Mouse (Mus musculus) stomach, embryonic 14.5 days (tissue): ENCODE results near the gene Git1. TPM values are rescaled to one million over a fixed set of nuclear protein-coding genes. Genes with fewer than 3 reads are reported as not detected.

Experiments
- ATAC-seq: fragments of 200-750 bp; cut with Nextera tagmentation; 2 replicates; pipeline ENCODE4 v1.8.0; 2017; ENCODE audit warnings: low read depth, moderate TSS enrichment; ENCODE audit not compliant: insufficient number of reproducible peaks, insufficient read depth, low FRiP score
- H3K27ac ChIP-seq: fragments of 300-500 bp; sonication (generic); 2 replicates; pipeline ENCODE4 v1.5.1; 2014; ENCODE audit warnings: mild to moderate bottlenecking, low read length, moderate library complexity, mixed read lengths
- H3K27me3 ChIP-seq: fragments of 300-500 bp; sonication (generic); 2 replicates; pipeline ENCODE4 v1.6.1; 2014; ENCODE audit warnings: low read length, control low read depth, mixed read lengths; ENCODE audit not compliant: control insufficient read depth, insufficient read depth
- H3K36me3 ChIP-seq: fragments of 300-500 bp; sonication (generic); 2 replicates; pipeline ENCODE4 v1.6.1; 2014; ENCODE audit warnings: mild to moderate bottlenecking, control low read depth, low read length, moderate library complexity, mixed read lengths; ENCODE audit not compliant: control insufficient read depth, insufficient read depth
- H3K4me1 ChIP-seq: fragments of 300-500 bp; sonication (generic); 2 replicates; pipeline ENCODE4 v1.6.1; 2014; ENCODE audit warnings: low read length, control low read depth, mixed read lengths; ENCODE audit not compliant: control insufficient read depth, insufficient read depth
- H3K4me2 ChIP-seq: fragments of 300-500 bp; sonication (generic); replicated peaks from 2 replicates; pipeline ENCODE4 v1.6.1; 2014; ENCODE audit warnings: low read depth, low read length, control low read depth
- H3K4me3 ChIP-seq: fragments of 300-500 bp; sonication (generic); 2 replicates; pipeline ENCODE4 v1.5.1; 2014; ENCODE audit warnings: low read depth, low read length, control low read depth
- H3K9ac ChIP-seq: fragments of 300-500 bp; sonication (generic); replicated peaks from 2 replicates; pipeline ENCODE4 v1.6.1; 2014; ENCODE audit warnings: low read depth, mild to moderate bottlenecking, control low read depth, low read length, moderate library complexity, mixed read lengths
- H3K9me3 ChIP-seq: fragments of 300-500 bp; sonication (generic); 2 replicates; pipeline ENCODE4 v1.6.1; 2016; ENCODE audit warnings: low read depth, low read length, control low read depth; ENCODE audit not compliant: control insufficient read depth
- WGBS: fragments of 180-500 bp; shearing (Covaris S2); extraction: QIAGEN DNeasy Blood & Tissue Kit; methylation state at CpG from one replicate; pipeline ENCODE4 v1.1.7; 2014; 5-methylcytosine and 5-hydroxymethylcytosine counted together
- polyA plus RNA-seq: library from polyadenylated mRNA; unstranded; fragments of >200 nt; fragmentation: Nextera tagmentation; extraction: Ambion mirVana; gene quantifications from 2 replicates; pipeline ENCODE4 v1.2.1, GENCODE M21; 2014

The Git1 gene
- polyA plus RNA-seq, 1 experiment from 2014 or later, result 18.1 TPM

GRCm38 (mm10) chr11:77529644-77530043, 36.3 kb downstream of the Git1 start:
- Histone ChIP-seq H3K9ac (no peak overlapping the region), H3K4me2 (no peak overlapping the region), H3K4me3 (no peak overlapping the region), H3K27ac (no peak overlapping the region), H3K9me3 (no peaks in the 10 kb centered on the region), H3K27me3 (no peaks in the 10 kb centered on the region), H3K36me3 (0 out of 2 replicates have a peak, but pooled peaks cover 3% of the 10 kb centered on the region), H3K4me1 (no peaks in the 10 kb centered on the region)
- no peak for ATAC-seq
- WGBS, result 78% methylated on average over 3 of the region's 3 CpGs

GRCm38 (mm10) chr11:77530862-77531261, 37.5 kb downstream of the Git1 start:
- Histone ChIP-seq H3K9ac (no peak overlapping the region), H3K36me3 (peaks cover 5% of the 10 kb centered on the region; the same call in 1 of the 2 replicates), H3K9me3 (no peaks in the 10 kb centered on the region), H3K27me3 (no peaks in the 10 kb centered on the region), H3K27ac (no peak overlapping the region), H3K4me2 (no peak overlapping the region), H3K4me1 (no peaks in the 10 kb centered on the region), H3K4me3 (no peak overlapping the region)
- no peak for ATAC-seq
- WGBS, result 89% methylated on average over 2 of the region's 2 CpGs

GRCm38 (mm10) chr11:77532202-77532846, 39.0 kb downstream of the Git1 start:
- no peak overlapping the region for H3K9ac ChIP-seq
- H3K4me1 ChIP-seq, result no peaks in the 10 kb centered on the region
- no peak overlapping the region for H3K27ac ChIP-seq
- peaks cover 14% of the 10 kb centered on the region for H3K36me3 ChIP-seq
- no peaks in the 10 kb centered on the region for H3K9me3 ChIP-seq
- no peak overlapping the region for H3K4me3 ChIP-seq
- no peaks in the 10 kb centered on the region for H3K27me3 ChIP-seq
- ATAC-seq, result no peak
- WGBS, result 88% methylated on average over 4 of the region's 4 CpGs
- H3K4me2 ChIP-seq, result no peak overlapping the region

GRCm38 (mm10) chr11:77545261-77545660, 51.9 kb downstream of the Git1 start:
- peaks cover 60% of the 10 kb centered on the region for H3K36me3 ChIP-seq
- H3K27me3 ChIP-seq, result no peaks in the 10 kb centered on the region
- no peak for ATAC-seq
- H3K4me2 ChIP-seq, result no peak overlapping the region
- H3K27ac ChIP-seq, result no peak overlapping the region
- WGBS, result 93% methylated on average over 7 of the region's 7 CpGs
- H3K4me3 ChIP-seq, result no peak overlapping the region
- no peak overlapping the region for H3K9ac ChIP-seq
- no peaks in the 10 kb centered on the region for H3K9me3 ChIP-seq
- no peaks in the 10 kb centered on the region for H3K4me1 ChIP-seq

Other genes starting within 250 kb of the Git1 start
- gene Coro6, start 31.2 kb upstream of the Git1 start, polyA plus RNA-seq, result 0.09 and 0.43 TPM in 2 replicates
- 7.1 TPM in 2 replicates for gene Ankrd13b, start 3.9 kb upstream of the Git1 start, polyA plus RNA-seq
- 1.8 and 1.9 TPM in 2 replicates for gene Abhd15, start 21.6 kb downstream of the Git1 start, polyA plus RNA-seq
- gene Trp53i13, start 22.4 kb downstream of the Git1 start, polyA plus RNA-seq, result 32.8 and 38.7 TPM in 2 replicates
- gene Gm10392, start 25.6 kb downstream of the Git1 start, polyA plus RNA-seq, result not detected in 2 replicates
- gene Taok1, start 114.3 kb downstream of the Git1 start, polyA plus RNA-seq, result 23.2 and 24.1 TPM in 2 replicates
- gene Nufip2, start 192.6 kb downstream of the Git1 start, polyA plus RNA-seq, result 9.9 and 10.3 TPM in 2 replicates
- not detected in 2 replicates for gene Cryba1, start 231.7 kb downstream of the Git1 start, polyA plus RNA-seq